Mouse (Mus musculus) megakaryocyte, embryonic 14.5 days (primary cell): ENCODE data around the gene Dok4. TPM values are rescaled to one million over a fixed set of nuclear protein-coding genes. Genes with fewer than 3 reads are reported as not detected.
"Not testable (repeated sequence)": the region's sequence is repeated elsewhere in the genome, so short reads cannot be mapped to it uniquely, and the experiment has no call there.

Experiments used
- H3K27me3 ChIP-seq: replicated peaks from 2 replicates; pipeline ENCODE3; 2012; ENCODE audit warnings: inconsistent platforms
- H3K36me3 ChIP-seq: replicated peaks from 2 replicates; pipeline ENCODE3; 2012; ENCODE audit warnings: low read length, inconsistent platforms, mixed read lengths
- H3K4me1 ChIP-seq: 2 replicates; pipeline ENCODE4 v1.6.1; 2012; ENCODE audit warnings: inconsistent platforms
- H3K4me3 ChIP-seq: replicated peaks from 2 replicates; pipeline ENCODE3; 2012; ENCODE audit warnings: moderate library complexity, mild to moderate bottlenecking, inconsistent platforms
- H3K9me3 ChIP-seq: 2 replicates; pipeline ENCODE4 v1.6.1; 2012; ENCODE audit warnings: inconsistent platforms
- FLI1 ChIP-seq: IDR thresholded peaks from 2 replicates; pipeline ENCODE4 v1.6.1; 2012; ENCODE audit warnings: low read length, inconsistent platforms, mixed read lengths
- GATA1 ChIP-seq: IDR thresholded peaks from 3 replicates; pipeline ENCODE4 v1.6.1; 2012; ENCODE audit warnings: mixed read lengths, low read length, inconsistent platforms, borderline replicate concordance
- polyA plus RNA-seq: library from polyadenylated mRNA; stranded (reverse); fragments of >175 nt; gene quantifications from 2 replicates; pipeline ENCODE4 v1.2.3, GENCODE M21; 2012; ENCODE audit warnings: low replicate concordance; ENCODE audit not compliant: insufficient read depth

The Dok4 gene
- polyA plus RNA-seq, 1 experiment: 0.81 TPM

GRCm38 (mm10) chr8:94857011-94857345, 19.2 kb downstream of the Dok4 start:
- no peaks in the 10 kb centered on the region for H3K9me3 ChIP-seq
- H3K27me3 ChIP-seq: no peaks in the 10 kb centered on the region
- TF ChIP-seq GATA1 (no peak), FLI1 (no peak)
- peaks cover 67% of the 10 kb centered on the region for H3K36me3 ChIP-seq
- H3K4me3 ChIP-seq: peak overlapping the region; percentile 99
- peaks cover 30% of the 10 kb centered on the region for H3K4me1 ChIP-seq

GRCm38 (mm10) chr8:94854761-94855160, 21.4 kb downstream of the Dok4 start:
- H3K27me3 ChIP-seq, H3K4me3 ChIP-seq, H3K9me3 ChIP-seq: not testable (repeated sequence)
- Histone ChIP-seq H3K4me1 (peaks cover 21% of the 10 kb centered on the region), H3K36me3 (peaks cover 67% of the 10 kb centered on the region)

GRCm38 (mm10) chr8:94850049-94850448, 26.1 kb downstream of the Dok4 start:
- no peaks in the 10 kb centered on the region for H3K9me3 ChIP-seq
- TF ChIP-seq FLI1 (no peak), GATA1 (no peak)
- no peak overlapping the region for H3K4me3 ChIP-seq
- H3K27me3 ChIP-seq: no peaks in the 10 kb centered on the region
- H3K36me3 ChIP-seq: peaks cover 97% of the 10 kb centered on the region
- H3K4me1 ChIP-seq: 0 out of 2 replicates have a peak, but pooled peaks cover 3% of the 10 kb centered on the region

GRCm38 (mm10) chr8:94841183-94841582, 34.9 kb downstream of the Dok4 start:
- H3K36me3 ChIP-seq: peaks cover 46% of the 10 kb centered on the region
- TF ChIP-seq GATA1: no peak
- no peak for TF ChIP-seq FLI1

GRCm38 (mm10) chr8:94838600-94838999, 37.5 kb downstream of the Dok4 start:
- Histone ChIP-seq H3K27me3 (no peaks in the 10 kb centered on the region), H3K36me3 (peaks cover 21% of the 10 kb centered on the region), H3K9me3 (no peaks in the 10 kb centered on the region), H3K4me3 (peak overlapping the region; percentile 98), H3K4me1 (peaks cover 21% of the 10 kb centered on the region)
- TF ChIP-seq GATA1 (no peak), FLI1 (no peak)

More at GRCm38 (mm10) chr8:94841183-94841582, 34.9 kb downstream of the Dok4 start:
- H3K4me1 ChIP-seq: peaks cover 18% of the 10 kb centered on the region
- no peaks in the 10 kb centered on the region for H3K9me3 ChIP-seq
- no peak overlapping the region for H3K4me3 ChIP-seq
- H3K27me3 ChIP-seq: no peaks in the 10 kb centered on the region

- no peaks in the 10 kb centered on the region for H3K27me3 ChIP-seq
- H3K36me3 ChIP-seq: peaks cover 21% of the 10 kb centered on the region
- H3K4me1 ChIP-seq: peaks cover 22% of the 10 kb centered on the region
- TF ChIP-seq FLI1 (no peak), GATA1 (no peak)
- H3K9me3 ChIP-seq: no peaks in the 10 kb centered on the region
- peak within 1 kb of the TSS; percentile 98 for H3K4me3 ChIP-seq
These were observed 38.2 kb downstream of the Dok4 start, which contains the start of the genes Coq9 and Ciapin1 for GRCm38 (mm10) chr8:94837662-94838574. TSS of gene Coq9 (plus strand) at chr8:94838321. TSS of gene Ciapin1 (minus strand) at chr8:94838358.

- Histone ChIP-seq H3K27me3 (no peaks in the 10 kb centered on the region), H3K4me1 (peaks cover 31% of the 10 kb centered on the region), H3K4me3 (peak overlapping the region; percentile 98), H3K36me3 (peaks cover 21% of the 10 kb centered on the region), H3K9me3 (no peaks in the 10 kb centered on the region)
- TF ChIP-seq GATA1 (no peak), FLI1 (no peak)
These were observed 39.5 kb downstream of the Dok4 start for GRCm38 (mm10) chr8:94836456-94837240.

- H3K4me1 ChIP-seq: peaks cover 33% of the 10 kb centered on the region
- not testable (repeated sequence) for H3K9me3 ChIP-seq, H3K27me3 ChIP-seq, H3K4me3 ChIP-seq
- H3K36me3 ChIP-seq: peaks cover 27% of the 10 kb centered on the region
These were observed 40.4 kb downstream of the Dok4 start for GRCm38 (mm10) chr8:94835751-94836150.

GRCm38 (mm10) chr8:94833901-94834405, 42.2 kb downstream of the Dok4 start:
- not testable (repeated sequence) for H3K4me3 ChIP-seq, H3K9me3 ChIP-seq, H3K27me3 ChIP-seq
- Histone ChIP-seq H3K4me1 (peaks cover 26% of the 10 kb centered on the region), H3K36me3 (peaks cover 42% of the 10 kb centered on the region)

GRCm38 (mm10) chr8:94828284-94828683, 47.8 kb downstream of the Dok4 start:
- TF ChIP-seq GATA1 (no peak), FLI1 (no peak)
- H3K9me3 ChIP-seq: no peaks in the 10 kb centered on the region
- peaks cover 19% of the 10 kb centered on the region for H3K4me1 ChIP-seq
- H3K36me3 ChIP-seq: peaks cover 94% of the 10 kb centered on the region
- no peaks in the 10 kb centered on the region for H3K27me3 ChIP-seq
- no peak overlapping the region for H3K4me3 ChIP-seq
